Mouse (Mus musculus): ENCODE data around the gene Gm28553. TPM values are rescaled to one million over a fixed set of nuclear protein-coding genes. Genes with fewer than 3 reads are reported as not detected.
"Not testable (repeated sequence)": the region's sequence is repeated elsewhere in the genome, so short reads cannot be mapped to it uniquely, and the experiment has no call there.

Gene Gm28553
- not detected in 2 replicates for total RNA-seq (2014; rRNA removed)
- not detected in 2 replicates for polyA plus RNA-seq (2015; fragmentation: Nextera tagmentation; extraction: Ambion mirVana)

GRCm38 (mm10) chrY:48856197-48856596 lies at the start of gene Gm28553:
Gm28553 (plus strand) TSS chrY:48856497.
- H3K4me3 ChIP-seq (ENCODE audit: low read depth, low read length); H3K4me2 ChIP-seq (ENCODE audit: low read depth, low read length, poor library complexity, severe bottlenecking); H3K36me3 ChIP-seq (ENCODE audit: insufficient read depth, low read length); H3K27ac ChIP-seq (ENCODE audit: low read depth, low read length); H3K4me1 ChIP-seq (ENCODE audit: insufficient read depth, low read length); H3K9me3 ChIP-seq (ENCODE audit: low read length); ATAC-seq (ENCODE audit: low FRiP score); H3K9ac ChIP-seq (replicated peaks; ENCODE audit: low read length, poor library complexity, severe bottlenecking); DNase-seq (ENCODE audit: low spot score); H3K27me3 ChIP-seq (ENCODE audit: insufficient read depth, low read length): not testable (repeated sequence)
- WGBS, result no CpG with 5 or more reads among the region's 5 CpGs

Measured in midbrain, postnatal 0 days (tissue).